Mouse (Mus musculus) lung, postnatal 25 days (tissue): ENCODE measurements at regions not wholly inside any gene's neighbourhood (a gene's known extent, or its start where the extent isn't known, plus 50 kb on each side); places are given as distances from the start of the nearest gene placed in this dataset.

ENCODE experiments used
- DNase-seq: peaks from one replicate; pipeline ENCODE4 v3.0.0; 2022; ENCODE audit warnings: low spot score

DNA sequence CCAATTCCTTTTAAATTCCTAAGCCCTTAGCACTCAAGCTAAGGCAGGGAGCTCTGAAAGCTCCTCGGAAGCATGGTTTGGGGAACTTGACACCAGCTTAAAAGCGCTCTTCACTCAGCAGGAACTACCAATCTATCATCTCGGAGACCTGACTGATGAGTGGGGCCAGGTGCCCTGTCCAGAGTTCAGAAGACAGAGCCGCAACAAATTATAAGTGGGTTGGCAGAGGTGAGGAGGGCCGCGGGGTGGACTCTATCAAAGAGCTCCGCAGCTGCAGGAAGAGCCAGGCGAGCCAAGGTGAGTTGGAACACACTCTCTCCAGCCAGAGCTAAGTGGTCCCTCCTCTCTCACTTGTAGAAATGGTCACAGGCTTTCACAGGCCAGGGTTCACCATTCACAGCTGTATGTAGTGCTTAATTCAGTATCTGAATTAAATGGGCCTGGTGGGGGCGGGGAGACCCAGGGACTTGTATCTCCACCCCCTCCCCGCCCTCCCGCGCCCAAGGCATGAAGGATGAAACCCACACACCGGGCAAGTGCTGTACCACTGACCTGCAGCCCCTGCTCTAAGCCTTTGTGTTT is 180.8 kb downstream of the Stim2 start:
- DNase-seq, result no peak

DNA sequence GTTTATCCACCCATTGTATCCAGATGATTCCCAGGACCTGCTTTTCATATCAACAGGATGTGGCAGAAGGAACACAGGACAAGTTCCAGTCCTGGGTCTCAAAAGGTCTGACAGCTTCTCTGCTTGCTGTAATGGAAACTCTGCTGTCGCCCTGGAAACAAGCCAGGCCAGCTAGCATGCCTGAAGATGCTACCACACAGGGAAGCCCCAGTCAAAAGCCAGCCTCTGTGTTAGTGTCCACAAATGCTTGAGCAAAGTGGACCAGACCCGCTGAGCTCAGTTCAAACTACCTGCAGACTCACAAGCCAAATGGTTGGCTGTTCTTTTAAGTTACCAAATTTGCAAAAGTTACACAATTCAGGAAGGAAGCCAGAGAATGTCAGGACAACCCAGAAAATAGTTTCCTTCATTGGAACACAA is 181.9 kb downstream of the Stim2 start:
- peak; percentile 76 for DNase-seq

DNA sequence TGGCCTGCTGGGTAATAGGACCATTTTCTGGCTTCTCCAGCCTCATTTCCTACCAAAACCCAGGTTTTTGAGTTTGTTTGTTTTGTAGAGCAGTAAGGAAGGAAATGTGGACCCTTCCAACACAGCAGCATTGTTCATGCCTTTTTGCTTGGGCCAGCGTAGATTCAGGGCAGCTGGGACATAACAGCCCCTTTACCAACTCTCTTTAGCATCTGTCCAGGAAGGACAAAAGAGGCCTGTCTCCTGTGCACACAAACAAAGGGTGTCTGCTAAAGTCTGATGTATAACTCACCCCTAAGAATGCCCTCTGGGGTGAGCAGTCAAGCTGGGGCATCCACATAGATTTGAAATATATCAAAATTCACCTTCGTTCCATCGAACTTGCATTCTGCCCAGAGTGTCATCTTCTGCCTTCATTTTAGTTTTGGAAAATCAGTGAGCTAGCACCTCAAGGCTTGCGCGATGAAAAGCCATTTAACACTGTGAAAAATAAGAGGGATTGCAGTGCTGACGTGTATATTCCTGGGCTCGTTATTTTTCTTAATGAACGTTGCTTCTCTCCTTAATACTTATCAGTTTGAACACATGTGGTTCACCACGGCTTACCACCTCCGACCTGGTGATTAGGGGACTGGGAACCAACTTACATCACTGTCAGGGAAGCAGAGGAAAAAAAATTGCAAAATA is 182.5 kb downstream of the Stim2 start:
- DNase-seq, result no peak

DNA sequence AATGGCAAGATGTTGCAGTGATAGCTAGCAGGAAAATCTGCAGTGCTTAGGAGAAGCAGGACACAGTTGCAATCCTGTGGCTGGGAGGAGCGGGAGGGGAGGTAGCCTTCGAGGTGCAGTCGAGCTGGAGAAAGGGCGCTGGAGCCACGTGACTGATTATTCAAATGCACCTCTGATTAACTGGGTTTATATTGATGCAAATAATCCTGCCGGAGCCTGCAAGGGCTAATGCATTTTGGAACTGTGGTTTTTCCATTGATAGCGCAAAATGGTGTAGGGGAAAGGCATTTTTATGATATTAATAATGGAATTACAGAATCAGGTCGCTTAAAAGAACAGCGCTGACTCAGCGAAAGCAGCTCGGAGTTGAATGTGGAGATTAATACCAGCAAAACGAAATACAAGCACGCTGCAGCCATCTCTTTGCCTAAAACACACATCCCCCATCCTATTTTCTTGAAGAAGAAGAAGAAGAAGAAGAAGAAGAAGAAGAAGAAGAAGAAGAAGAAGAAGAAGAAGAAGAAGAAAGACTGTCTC is 183.1 kb downstream of the Stim2 start:
- no peak for DNase-seq

DNA sequence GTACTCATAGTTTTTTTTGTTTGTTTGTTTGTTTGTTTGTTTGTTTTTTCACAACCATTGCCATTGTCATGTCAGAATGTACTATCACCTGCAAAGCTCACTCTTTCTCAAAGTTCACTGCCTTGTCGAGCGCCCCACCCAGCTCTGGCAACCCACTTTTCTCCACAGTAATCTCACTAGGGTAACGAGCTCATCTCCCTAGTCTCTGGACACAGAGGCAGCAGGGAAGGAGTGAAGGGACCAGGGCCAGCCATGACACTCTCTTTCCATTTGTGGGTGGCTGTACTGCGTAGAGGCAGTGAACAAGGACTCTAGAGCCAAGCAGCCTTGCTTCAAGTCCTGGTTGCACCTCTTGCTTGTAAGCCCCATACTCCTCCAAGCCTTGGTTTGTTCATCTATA is 184.5 kb downstream of the Stim2 start:
- no peak for DNase-seq

DNA sequence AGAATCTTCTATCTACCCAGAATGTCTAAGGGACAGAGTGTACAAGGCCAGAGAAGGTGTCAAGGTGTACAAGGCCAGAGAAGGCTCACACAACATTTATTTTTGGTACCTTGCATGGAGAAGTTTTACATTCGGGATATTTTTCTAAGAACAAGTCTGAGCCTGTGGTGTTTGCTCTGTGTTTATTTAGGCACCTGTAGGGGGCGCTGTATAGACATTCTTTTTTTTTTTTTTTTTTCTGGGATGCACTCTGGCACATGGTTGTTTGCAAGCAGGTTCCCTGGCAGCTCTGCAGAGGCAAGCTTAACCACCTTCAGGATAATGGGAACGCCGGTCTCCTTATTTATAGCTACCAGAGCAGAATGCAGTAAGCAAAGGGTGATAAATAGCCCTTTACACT is 187.4 kb downstream of the Stim2 start:
- DNase-seq, result no peak

DNA sequence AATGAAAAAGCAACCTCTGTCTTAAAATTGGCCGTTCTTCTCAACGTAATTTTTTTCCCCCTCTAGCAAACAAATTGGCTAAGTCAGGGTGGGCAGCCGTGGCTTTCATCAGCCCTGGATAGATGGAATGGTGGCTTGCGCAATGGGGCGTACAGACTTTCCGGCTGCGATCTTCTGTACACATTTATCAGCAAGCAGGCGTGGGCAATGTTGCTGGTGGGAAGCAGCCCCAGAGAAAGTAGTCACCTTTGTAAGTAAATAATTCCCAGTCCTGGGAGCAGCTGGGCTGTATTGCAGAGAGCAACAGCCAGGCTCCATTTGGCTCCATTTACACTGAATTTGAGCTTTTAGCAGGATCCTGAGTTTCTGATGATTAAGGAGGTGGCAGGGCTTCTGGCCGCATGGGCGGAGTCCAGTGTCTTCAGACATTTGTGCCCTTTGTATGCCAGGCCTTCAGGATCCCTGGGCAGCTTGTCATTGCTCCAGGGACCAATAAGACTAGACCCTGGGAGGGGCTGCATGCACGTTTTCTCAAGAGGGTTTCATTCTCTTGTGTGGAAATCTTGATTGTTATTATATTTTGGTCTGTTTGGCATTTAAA is 187.9 kb downstream of the Stim2 start:
- DNase-seq, result no peak

DNA sequence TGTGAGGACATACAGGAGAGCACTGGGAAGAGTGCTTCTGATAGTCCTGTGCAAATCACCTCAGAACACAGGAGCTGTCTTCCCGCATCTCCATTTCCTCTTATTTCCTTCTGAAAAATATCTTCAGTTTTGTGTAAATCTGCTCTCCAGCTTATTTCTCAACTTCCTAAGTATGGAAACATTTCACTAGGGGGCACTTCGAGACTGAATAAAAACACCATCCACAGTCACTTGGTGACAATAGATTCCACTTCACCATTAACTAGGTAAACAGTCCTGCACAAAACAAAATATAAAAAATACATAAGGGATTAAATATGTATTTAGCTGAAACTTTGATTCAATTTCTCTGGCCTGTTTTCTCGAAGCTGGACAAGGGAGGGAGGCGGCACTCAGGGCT is 193.4 kb downstream of the Stim2 start:
- no peak for DNase-seq

DNA sequence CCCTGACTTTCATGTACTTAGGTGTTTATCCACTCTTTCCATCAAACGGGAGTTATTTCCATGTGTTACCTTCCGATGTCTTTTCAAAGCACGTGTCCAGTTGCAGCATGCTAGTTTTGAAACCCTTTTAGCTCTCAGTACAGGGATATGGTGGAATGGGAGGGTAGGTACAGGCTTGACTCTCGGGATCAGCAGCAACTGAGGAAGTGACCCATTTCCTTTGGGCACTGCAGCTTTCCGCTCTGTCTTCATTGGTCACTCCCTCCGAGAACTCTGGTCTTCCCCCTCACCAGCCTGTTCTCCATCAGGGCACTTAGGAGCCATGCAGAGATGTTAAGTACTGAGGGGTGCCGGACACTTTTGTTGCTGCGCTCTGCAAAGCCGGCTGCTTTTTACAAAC is 196.5 kb downstream of the Stim2 start:
- no peak for DNase-seq

DNA sequence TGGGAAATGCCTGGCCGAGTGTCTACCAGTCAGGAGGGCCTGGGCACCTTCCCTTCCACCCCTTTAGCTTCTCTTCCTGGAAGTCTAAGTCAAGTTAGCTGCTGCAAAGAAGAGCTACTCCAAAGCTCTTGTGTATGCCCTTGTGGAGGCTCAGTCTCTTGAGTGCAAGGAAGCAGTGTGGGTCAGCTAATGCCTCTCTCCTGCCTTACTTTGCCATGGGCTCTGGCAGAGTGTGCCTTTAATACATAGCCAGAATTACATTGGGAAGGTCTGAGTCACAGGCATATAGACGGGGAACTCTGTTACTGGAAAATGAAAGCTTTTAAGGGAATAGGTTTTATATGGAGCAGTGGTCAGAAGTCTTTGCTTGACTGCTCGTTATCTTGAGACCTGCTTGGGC is 201.7 kb downstream of the Stim2 start:
- DNase-seq, result peak; percentile 26

DNA sequence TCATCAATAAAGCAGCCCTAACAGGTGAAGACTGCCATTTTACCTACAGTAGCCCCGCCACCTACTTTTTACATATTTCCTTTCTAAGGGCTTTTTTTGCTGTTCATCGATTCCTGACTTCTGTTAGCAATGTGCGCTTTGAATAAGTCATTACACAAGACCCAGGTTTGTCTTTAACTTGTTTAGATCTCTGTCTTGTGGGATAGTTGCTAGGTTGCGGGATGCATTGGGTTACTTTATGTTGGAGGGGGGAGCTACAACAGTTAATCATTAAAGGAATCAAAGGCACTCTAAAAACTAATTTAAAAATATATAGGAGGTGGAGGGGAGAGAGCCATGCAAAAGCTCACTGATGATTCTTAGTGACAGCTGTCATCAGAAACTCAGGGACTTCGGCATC is 202.3 kb downstream of the Stim2 start:
- DNase-seq, result no peak

DNA sequence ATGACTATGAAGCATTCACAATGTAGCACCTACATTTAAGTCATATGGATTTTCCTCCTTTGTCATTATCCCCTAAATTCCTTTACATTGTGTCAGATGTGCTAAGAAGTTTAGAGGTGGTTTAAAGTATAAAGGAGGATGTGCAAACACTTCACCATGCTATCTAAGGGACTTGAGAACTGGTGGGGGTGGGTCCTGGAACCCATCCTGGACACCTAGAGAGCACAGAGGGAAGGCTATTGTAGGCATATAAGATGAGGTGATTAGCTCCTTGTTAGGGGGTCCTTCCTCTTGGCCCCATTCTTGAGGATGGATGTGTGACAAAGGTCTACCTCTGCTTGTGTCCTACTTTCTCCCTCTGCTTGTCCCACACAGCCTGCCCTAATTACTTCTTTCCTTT is 213.2 kb downstream of the Stim2 start:
- no peak for DNase-seq

DNA sequence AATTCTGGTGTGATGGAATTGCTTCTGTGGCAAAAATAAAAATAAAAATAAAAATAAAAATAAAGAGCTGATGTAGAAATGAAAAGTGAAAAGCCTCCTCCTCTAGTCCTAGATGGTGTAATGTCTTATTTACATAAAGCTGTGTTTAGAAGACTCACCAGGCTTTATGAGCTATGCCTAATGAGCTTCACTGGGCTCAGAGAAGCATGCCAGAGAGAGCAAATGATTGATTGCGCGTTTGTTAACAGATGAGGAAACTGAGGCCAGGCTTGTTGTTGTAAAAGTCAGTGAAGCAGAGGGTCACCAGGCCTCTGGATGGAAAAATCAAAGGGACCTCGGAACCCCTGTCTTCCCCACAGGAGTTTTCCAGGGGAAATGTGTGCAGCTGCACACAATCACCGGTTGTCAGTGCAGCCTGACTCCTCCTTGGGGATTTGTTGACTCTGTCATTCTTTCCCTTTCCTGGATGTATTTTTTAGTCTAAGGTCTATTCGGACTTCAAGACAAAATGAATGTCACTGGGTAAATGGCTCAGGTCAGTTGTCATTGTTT is 213.8 kb downstream of the Stim2 start:
- no peak for DNase-seq

DNA sequence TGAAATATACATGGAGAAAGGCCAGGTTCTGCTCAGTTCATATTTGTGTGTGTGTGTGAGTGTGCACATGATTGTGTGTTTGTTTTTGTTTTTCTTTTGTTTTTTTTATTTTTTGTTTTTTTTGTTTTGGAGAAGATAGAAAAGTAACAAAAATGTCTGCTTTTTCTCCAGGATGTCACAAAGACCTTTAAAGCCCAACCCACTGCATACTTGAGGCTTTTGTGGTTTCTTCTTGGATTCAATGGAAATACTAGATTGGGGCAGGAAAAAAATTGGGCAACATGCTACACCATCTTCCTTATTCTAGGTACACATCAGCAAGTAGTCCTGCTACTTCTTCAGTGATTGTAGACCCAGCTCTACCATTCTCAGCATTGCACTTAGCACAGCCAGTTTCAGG is 226.7 kb downstream of the Stim2 start:
- no peak for DNase-seq

DNA sequence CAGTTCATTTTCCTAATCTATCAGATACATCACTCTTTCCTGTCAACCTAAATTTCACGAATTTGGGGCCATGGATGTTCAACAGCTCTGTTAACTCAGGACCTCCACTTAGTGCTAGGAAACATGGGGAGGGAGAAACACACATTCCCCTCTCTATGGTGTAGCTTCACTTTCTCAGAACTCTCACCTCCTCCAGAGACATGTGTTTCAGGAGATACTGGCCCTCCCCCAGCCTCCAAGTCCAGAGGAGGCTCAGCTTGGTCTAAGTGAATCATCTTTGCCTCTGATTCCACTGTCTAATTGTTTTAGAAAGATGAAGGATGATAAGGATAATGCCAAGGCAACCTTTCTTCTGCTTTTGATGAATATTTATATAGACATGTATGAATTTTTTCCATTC is 236.3 kb downstream of the Stim2 start:
- DNase-seq, result no peak

DNA sequence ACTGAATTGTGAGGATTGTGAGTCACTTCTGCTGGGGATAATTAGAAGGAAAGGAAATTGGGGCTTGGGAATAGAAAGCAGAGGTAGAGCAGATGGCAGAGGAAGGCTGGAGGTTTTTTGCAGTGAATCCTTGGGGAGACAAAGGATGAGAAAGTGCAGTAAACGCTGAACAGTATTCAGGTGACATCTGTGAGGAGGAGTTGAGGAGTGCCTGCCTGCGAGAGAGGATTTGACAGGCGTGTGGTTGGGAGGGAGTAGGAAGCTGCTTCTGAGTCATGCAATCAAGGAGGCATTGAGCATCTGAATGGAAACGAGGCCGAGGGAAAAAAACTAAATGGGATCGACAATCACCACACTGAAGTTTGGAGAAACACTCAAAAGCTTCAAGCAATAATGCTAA is 236.9 kb downstream of the Stim2 start:
- DNase-seq, result no peak

DNA sequence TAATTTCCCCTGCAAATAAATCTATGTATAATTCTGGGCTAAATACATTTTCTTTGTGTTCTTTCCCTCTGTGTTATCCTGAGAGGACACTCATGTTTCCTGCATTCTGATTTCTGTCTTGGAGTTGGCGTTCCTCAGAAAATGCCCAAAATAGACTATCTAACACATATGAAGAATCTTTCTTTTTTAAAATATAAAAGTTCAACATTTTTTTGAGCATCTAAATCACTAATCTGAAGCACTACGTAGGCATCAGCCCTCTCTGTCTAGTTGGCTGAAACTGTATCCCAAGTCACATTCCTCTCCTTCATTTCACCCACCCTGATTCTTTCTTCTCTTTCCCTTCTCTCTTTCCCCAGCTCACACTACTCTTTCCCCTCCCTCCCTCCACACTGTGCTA is 238.9 kb downstream of the Stim2 start:
- no peak for DNase-seq

DNA sequence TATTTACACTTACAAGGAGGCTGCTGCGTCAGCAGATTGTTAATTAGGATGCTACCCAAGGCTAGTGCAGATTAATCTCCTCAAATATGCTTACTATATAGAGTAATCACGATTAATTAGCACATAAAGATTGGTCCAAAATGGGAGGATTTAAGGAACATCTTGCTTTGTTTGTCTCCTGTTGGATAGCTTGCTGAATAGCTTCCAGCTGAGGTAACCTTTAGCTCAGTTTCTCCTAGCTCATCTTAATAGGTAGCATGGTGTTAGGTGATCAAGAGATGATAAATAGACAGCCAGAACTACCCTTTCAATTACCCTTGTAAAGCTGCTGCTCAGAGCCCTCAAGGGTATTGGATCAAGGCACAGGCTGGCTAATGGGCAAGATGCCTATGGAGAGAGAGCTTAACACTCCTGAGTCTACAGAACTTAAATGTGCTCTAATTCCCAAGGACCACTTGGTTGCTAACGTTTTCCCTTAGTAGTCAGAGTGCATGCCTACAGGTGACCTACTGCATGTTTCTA is 240.4 kb downstream of the Stim2 start:
- DNase-seq, result no peak

DNA sequence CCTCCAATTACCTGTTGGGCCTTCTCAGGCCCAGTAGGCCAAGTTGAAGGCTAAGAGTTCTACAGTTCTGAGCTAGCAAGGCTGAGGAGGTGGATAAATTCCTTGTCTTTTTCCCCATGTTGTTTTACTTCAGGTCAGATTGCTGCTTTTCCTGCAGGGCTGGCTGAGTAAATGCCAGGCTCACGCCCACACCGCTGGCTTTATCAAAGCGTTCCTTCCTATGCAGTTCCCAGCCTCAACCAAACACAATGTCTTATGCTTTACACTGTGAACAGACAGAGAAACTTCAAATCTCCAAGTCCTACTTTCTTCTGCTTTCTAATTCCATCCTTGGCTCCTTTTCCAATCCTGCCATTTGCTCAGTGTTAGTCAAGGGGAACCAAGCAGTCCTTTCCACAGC is 241.3 kb downstream of the Stim2 start:
- DNase-seq, result no peak

DNA sequence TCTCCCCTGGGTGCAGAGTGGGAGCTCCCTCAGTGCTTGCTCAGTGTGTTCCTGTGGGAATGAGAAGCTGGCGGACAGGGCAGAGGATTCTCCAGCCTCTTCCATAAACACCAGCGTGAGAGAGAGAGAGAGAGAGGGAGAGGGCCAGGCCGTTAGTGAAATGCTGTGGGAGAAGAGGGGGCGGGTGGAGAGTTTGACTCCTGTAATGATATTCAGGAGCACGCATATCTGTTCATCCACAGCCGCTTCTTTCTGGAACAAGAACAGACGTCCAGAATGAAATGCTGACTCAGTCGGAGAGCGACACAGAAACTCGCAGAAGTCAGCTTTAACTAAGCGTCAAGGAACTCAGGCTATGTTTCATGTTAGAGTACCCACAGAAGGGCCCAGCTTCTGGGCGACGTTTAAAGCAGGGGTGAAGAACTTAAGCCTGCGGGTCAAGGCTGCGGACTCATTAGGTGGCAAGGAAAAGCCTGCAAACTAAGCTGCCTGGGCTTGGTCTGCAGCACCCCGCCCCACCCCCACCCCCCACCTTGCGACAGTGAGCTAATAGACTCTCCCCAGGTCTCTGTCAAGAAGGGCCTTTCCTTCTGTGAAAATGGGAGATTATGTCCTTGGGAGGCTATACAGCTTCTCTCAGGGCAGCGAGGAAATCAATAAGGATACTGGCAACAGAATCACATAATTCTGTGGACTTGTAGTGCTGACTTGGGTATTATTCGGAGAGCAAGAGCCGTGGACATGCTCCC is 243.0 kb downstream of the Stim2 start:
- no peak for DNase-seq

DNA sequence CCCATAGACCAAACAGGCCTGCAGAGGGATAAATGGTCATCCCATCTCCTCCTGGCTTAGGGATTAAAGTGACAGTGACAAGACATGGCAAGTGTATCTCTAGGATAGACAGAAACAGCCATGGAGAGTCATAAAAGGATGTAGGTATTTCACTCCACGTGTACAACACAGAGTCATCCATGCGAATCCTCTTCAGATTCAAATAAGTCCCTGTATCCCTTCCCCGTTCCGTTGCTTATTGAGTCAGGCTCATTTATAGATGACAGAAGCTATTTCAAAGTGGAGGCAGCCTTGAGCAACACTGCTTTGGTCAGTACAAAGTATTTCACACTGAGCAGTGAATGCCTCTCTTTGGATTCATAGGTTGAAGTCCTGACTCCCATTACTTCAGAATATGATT is 243.8 kb downstream of the Stim2 start:
- no peak for DNase-seq

DNA sequence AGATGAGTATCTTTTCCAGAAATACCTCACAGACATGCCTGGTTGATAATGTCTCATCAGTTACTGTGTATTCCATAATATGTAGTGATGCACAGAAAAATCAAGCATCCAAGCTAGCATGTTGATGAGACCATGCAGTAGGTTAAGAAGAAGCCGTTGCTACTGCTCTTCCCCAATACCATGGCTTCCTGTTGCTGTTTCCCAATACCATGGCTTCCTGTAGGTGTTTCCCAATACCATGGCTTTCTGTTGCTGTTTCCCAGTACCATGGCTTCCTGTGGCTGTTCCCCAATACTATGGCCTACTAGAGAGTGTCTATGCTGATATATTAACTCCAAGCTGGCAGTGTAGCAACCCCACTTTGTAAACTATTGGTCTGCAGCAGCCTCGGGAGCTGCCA is 253.7 kb downstream of the Stim2 start:
- no peak for DNase-seq
